Mouse (Mus musculus): Measurements from ENCODE around the gene Pip4k2a.

The Pip4k2a gene

DNA sequence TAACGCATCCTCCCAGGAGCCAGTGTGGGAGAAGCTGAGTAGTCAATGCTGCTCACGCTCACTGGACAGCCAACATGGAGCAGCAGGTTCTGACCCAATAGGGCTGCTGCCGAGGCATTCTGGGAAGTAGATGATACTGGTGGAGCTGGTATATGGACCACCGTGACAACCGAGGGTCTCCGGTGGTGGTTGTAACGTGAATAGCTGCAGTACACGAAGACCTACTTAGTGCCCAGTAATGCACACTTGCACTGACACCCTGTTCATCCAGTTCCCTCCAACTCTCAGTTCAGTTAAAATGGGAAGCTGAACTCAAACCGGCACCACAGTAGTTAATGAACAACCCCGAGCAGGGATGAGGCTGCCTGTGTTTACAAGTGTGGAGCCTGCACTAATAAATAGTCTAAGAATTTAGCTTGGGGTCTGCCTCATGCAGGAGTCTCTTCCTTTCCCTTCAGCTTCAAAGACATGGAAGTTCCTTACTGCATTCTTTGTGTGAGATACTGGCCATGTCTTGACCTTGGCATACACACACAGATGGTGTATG is 105.9 kb downstream of the Pip4k2a start:
- DNase-seq, result no peak

DNA sequence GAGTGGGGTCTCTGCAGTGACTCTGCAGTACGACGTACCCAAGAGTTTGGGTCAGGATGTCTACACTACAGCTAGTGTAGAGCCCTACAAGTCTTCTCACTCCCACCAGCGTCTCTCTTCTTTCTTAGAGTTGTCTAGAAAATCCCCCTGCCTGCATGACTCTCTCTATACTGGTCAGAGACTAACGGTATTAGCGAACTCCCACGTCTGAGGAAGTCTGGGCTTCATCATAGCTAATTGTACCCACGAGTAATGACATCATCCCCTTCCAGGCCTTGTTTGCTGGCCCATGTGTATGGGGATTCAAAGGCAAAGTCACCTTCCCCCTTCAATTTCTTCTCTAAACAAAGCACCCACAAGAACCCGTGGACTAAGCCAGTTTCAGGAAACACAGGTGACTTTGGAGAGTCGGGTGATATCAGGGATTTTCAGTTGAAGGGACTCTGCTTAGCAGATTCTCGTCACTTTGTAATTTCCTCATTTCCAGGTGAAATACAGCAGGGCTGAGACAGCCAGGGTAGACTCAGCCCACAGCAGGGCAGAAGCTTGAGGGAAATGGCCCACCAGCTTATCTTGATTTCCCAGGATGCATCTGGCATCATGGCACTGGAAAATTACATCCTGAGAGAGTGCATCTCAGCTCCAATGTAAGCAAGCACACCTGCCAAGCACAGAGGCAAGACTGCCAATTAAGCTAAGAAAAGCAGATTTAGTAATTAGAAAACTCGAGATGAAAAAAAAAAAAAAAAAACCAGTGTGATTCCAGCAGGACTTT is 107.5 kb downstream of the Pip4k2a start:
- no peak for DNase-seq

DNA sequence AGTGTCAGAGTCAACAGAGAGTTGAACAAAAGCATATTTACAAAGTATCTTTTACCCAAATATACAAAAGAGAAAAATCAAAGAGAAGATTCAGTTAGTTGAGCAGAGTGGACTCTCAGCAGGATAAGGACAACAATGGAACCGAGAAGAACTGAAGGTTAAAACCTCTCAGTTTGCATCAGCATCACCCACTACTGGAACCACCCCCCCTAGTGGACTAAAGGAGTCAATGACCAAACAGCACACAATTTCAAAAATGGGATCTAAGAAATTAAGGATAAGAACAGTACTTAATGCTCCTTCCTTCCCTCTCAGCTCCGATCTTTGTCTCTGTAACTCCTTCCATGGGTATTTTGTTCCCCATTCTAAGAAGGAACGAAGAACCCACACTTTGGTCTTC is 113.6 kb downstream of the Pip4k2a start:
- no peak for DNase-seq

DNA sequence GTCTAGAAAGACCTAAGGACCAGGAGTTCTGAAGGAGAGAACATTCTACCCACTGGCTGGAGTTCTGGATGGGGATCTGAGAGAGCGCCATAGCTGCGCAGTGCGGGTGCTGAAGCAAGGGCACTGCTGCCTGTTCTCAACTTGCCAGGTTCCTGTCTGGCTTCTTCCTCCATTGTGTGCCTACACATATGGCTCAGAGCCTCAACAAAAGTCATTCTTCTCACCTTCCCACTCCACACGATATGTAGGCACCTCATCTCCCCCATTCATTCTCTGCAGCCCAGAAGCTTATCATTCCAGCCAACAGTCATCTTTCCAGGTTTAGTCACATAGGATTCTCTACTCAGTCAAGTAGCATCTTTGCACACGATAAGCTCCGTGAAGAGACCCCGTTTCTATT is 123.3 kb downstream of the Pip4k2a start:
- DNase-seq, result no peak

DNA sequence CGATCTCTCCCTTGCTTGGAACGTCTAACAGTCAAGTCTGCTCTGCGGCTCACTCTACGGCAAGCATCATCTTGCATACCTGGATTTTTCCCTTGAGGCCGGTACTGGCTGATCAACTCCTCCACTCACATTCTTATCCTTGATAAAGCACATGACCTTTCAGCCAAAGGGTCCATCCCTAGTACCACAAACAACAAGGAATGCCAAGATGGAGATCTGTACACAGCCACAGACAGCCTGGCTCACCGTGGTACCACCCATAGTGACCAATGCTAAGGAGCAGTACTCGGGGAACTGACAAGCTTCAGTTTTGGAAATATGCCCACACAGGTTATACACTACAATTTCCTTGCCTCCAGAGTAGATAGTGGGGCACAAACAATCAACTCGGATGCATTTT is 123.9 kb downstream of the Pip4k2a start:
- no peak for DNase-seq

DNA sequence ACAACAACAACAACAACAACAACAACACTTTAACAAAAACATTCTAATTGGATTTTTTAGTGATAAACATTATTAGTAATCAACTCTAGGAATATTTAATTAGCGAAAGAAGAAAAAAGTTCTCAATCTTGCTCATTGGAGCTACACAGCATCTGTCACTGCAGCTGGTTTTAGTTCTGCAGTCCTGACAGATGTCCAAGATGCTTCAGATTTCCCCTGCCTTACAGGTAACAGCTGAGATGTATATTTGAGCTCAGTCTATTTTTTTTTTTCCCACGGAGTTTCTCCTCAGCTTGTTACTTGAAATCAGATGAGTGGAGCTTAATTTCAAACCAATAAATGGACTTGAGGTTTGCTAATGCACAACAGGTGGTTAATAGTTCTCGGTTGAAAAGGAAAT is 124.5 kb downstream of the Pip4k2a start:
- no peak for DNase-seq

DNA sequence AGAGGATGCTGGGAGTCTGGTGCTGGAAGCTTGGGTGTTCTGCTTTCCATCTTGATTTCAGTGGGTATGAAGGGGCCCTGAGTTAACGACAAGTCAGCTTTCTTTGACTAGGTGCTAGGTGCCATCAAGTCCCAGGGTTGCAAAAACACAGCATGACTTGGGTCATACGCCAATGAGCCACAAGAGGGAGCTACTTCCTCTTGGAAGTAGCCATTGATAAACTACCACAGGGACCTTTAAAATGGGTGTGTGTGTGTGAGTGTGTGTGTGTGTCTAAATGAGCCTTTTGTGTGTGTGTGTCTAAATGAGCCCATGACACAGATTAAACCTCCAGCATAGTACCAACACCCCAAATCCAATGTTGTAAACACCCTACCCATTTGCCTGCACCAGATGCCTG is 125.1 kb downstream of the Pip4k2a start:
- peak; percentile 87 for DNase-seq

DNA sequence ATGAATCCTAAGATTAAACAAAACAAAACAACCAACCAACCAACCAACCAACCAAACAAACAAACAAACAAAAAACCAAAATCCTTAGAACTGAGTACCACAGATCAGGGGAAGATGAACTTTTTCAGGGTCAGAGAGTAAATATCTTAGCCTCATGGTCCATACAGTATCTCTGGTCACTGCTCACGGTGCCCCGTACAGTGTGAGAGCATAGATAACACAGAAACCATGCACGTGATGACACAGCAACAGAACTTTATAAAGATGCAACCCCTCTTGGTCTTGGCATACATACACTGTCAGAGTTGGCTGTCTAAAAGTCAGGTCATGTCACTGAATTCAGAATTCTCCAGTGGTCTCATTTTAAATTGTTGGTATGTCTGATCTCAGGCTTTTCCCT is 126.8 kb downstream of the Pip4k2a start:
- DNase-seq, result no peak

DNA sequence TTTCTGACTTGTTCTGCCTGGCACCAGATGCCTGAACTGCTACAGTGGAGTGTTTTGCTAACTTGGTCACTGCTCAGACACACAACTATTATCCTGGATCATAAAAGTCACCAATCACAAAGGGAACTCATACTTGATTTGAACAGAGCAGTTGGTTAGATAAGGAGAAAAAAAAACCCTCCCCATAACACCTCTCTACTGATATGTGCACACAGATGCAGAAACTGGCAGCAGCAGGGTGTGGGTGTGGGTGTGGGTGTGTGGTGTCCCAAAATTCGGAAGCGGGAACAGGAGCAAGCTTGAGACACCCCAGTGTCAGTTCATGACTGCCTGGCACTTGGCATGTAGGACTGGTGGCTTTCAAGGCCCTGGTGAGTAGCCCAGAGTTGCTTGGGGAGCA is 130.9 kb downstream of the Pip4k2a start:
- DNase-seq, result no peak

DNA sequence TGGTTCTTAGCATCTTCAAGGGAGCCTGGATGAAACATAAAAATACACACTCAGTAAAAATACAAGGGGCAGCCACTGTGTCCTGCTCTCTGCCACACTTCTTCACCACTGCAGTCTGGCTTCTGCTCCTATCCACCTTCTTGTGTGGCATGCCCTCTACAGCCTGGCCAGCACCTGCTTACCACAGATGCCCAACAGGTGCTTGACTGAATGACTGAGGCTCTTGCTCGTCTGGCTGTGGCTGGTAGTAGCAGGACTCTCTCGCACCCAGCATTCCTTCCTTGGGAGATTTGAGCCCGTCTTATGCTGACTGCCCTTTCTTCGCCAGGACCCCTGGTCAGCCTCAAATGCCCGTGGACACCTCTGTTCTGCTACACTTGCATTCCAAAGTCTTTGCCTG is 133.2 kb downstream of the Pip4k2a start:
- DNase-seq, result no peak

DNA sequence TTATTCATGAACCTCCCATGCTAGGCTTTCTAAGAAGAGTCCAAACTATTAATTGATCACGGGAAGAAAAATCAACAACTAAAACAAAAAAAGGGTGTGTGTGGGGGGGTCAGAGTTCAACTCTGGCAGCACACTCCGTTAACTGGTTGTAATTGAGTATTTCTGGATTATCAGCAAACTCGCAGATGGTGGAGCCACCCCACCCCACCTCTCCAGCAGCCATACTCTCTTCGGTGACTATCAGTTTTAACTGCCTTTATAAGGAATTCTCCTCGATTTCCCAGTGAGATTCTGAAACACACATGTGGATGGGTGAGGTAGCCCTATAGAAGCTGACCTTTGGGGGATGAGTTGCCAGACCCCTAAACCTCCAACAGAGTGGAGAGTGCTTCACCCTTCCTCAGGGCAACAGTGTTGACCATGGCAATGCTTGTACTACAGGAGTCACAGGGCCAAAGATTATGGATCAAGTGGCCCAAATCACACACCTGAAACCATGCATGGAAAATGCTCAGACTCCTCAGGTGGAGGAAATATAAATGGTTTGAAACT is 136.2 kb downstream of the Pip4k2a start:
- DNase-seq, result no peak

DNA sequence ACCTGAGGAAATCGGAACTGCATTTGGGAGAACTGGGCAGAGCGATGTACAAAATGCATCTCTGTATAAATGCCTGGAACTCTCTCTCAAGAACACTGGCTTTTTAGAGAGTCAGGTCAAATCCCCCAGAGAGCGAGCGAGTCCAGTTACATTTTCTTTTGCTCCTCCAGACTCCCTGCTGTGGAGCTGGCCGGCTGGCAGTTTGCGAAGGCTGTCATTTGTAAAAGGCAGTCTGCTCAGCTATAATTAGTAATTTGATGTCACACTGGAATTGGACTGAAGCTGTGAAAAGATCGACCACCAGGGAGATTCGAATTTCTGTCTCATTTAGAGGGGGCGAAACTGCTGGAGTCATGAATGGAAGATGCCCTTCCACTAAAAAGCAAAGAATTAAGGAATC is 137.2 kb downstream of the Pip4k2a start:
- no peak for DNase-seq

DNA sequence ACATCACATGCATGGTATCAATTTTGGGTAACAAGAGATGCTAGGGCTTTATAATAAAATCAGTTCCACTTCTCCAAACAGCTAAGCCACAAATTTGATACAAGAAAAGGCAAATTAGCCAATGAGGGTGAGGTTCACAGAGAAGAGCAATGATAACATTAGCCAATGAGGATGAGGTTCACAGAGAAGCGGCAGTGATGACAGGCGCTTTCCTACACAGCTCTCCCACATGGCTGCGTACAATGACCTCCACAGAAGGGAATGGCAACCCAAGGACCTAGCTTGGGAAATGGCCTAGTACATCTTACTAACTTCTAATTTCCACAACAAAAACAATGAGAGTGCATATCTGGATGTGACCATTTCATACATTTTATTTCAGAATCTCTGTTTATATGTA is 140.0 kb downstream of the Pip4k2a start:
- DNase-seq, result no peak

DNA sequence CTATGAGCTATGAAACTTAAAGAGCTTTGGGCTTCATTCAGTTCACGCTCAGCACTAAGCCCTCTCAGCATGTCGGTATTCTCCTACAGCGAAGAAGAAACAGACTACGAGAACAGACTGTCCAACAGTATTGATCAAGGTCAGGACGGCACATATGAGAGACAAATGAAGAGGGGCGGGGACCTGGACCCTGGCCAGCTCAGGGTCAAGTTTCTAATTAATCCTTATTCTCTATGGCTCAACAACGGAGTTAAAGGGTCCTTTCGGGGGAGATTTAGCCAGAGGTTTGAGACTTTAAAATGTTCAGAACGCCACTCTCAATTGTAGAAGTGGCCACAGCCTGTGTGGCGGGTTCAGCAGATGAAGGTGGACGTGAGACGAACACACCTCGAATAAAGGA is 141.5 kb downstream of the Pip4k2a start:
- no peak for DNase-seq

DNA sequence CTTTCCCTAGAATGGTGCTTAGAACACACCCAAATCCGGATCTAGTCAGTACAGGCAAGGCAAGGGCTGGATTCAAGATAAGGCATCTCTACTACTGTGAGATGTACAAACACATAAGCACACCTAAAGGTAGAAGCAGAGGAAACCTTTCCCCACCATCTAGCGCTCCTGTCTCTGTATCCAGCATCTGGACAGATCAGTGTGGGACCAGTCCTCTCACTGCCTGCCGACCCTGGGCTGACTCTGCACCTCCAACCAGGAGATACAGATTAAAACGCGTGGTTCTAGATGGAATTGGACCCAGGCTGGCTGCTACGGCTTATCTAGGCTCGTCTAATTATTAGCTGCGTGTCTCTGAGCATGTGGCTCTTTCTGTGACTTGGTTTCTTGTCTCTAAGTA is 142.7 kb downstream of the Pip4k2a start:
- DNase-seq, result no peak

DNA sequence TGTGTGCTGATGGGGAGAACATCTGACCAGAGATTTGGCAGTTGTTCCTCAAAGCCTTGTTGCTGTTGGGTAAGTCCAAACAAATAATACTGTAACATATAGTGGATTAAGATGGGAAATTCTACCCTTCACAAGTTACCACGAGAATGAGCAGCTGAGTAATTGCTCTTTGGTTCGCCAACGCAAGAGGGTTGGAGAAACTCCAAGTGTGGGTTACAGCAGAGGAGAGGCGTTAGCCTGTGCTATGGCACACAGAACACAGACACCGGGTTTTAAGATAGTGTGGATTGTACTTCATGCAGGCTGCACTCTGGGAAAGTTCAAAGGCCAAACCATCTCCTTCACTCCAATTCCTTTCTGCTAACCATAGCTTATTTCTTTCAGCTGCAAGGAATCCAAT is 144.6 kb downstream of the Pip4k2a start:
- no peak for DNase-seq

DNA sequence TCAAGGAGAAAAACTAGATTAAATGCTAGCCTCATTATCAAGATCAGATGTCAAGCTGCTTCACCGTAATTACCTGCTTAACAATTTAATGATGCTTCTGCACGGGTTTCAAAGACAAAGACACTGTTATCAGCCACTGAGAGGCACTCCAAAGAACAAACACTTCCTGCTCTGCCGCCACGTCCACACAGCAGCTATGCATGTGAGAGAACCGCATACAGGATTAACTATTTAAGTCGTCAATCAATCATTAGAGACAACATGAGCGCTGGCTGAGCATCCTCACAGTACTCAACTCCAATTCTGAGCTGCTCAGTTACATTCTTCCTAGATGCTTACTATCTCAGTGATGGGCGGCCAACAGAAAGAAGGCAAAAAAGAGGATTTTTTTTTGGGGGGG is 147.3 kb downstream of the Pip4k2a start:
- no peak for DNase-seq

DNA sequence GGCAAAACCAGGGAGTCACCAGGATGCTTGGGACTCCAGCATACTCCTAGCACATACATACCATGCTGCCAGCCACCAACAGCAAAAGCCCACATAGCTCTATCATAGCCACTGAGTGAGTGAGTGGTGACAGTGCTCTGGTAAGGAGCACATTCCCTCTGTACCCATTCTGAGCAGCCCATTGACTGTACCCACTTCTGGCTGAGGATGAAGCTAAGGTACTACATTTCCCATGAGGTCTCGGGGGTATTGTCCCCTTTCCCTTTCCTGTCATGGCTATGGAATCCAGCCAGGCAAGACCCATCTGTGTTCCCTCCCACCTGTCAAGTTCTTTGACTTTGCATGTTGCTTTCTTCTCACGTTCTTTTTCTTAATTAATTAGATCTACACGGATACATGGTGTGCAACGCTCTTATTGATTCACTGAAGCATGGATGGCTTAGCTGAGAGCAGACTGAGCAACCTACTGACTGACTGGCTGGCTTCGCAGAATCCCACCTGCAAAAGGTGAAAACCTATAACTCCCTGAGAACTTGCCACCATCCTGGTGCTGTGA is 149.8 kb downstream of the Pip4k2a start:
- DNase-seq, result no peak

DNA sequence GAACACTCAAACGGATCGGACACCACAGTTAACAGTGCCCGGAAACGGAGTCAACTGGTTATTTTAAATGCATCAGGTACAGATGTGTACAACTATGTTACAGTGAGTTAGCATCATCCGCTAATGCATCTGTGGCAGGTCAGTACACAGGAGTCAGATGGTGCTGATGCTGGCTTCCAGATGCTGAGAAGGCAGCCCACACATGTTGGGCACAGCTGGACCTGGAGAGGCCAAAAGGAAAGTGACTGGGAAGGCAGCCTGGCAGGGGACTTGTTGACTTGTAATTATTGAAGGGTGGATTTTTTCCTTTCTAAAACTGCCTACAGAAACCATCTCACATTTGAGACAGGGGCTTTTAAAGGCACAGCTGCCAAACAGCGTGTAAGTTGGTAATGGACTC is 155.4 kb downstream of the Pip4k2a start:
- DNase-seq, result no peak

DNA sequence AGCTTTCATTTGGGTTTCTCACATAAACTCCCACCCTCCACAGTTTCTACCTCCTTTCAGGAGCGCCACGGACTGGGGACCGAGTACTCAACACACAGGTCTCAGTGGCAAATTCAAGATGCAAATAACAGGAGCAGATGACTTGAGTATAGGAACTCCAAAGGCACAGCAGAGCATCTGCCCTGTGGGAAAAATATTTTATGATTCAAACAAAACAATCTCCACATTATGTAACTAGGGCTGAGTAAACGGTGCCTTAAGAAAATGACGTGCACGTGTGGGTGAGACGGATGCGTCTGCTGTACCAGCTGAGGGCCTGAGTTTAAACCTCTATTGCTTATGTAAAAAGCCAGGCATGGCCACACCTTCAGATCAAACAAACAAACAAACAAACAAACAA is 156.9 kb downstream of the Pip4k2a start:
- no peak for DNase-seq

DNA sequence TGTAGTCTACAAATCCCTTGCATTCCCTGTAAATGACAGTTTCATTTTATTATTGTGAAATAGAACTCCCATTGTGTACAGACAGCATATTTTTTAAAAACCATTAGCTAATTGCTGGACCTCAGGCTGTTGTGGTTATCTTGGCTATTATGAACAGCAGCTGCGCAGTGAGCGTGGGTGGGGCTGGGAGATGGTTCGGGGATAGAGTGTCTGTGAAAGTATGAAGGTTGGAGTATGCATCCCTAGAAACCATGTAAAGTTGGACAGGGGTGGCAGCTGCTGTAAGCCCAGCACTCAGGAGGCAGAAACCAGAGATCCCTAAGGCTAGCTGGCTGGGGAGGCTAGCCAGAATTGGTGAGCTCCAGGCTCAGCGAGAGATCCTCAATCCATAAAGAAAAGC is 158.4 kb downstream of the Pip4k2a start:
- no peak for DNase-seq

DNA sequence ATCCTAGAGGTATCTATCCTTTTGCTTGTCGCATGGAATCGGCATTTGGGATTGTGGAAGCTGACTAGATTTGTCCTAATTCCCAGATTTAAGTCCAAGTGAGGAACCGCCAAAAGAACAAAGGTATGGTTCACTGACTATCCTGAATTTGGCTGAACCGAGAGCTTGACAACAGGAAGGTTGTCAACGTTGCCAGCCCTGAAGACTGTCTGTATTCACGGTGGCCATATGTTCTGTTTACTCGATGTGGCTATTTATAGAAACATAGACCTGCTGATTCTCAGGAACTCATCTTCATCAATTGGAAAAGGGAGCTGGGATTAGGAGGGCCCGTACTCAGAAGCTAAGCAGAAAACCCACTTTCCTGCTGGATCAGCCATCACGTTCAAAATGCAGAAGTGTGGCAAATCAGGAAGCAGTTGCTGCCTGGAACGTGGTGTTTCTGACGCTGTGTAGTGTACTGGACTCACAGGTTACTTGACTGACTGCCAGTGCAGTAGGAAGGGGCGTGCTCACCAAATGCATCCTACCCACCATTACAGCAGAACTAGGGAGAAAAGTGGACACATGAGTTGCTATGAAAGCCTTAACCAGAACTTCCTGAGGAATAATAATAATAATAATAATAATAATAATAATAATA is 162.5 kb downstream of the Pip4k2a start:
- DNase-seq, result no peak

DNA sequence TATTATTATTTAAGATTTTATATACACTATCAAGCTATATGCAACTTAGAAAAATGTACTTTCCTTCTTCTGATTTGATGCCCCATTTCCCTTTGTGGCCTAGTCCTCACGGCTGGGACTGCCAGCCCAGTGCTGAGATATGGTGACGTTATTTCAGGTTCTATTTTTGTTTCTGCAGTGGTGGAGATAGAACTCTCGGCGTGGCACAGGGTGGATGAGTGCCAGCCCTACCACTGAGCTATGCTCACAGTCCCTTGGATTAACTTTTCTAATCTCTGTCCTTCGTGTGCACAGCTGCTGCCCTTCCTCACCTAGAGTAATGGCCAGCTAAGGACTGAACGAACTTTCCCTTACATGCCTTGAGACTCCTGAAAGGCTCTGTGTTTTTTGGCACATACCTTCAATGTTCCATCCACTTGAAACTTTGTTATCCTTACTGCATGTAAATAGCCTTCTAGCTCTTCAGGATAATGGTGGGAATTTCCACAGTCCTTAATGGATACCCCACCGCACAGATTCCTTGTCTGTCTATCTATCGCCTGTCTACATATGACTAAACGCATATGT is 164.8 kb downstream of the Pip4k2a start:
- DNase-seq, result no peak
